Mouse (Mus musculus) MEL (cell line): Measurements from ENCODE around the gene Slc35e3. TPM values are rescaled to one million over a fixed set of nuclear protein-coding genes. Genes with fewer than 3 reads are reported as not detected.

ENCODE experiments used
- DNase-seq: peaks from one replicate; pipeline ENCODE4 v3.0.0; 2011; ENCODE audit warnings: low read depth, low spot score
- H3K27ac ChIP-seq: 2 replicates; pipeline ENCODE4 v1.5.1; 2012; ENCODE audit warnings: low read depth, mild to moderate bottlenecking, control low read depth, low read length, moderate library complexity; ENCODE audit not compliant: control insufficient read depth
- H3K27me3 ChIP-seq, 2 experiments: fragments of 150-350 bp in 1 of 2; sonication (generic) in 1 of 2; 2 replicates each; pipeline ENCODE4 v1.6.1; 2012; ENCODE audit warnings: low read length in 2 of 2, mild to moderate bottlenecking in 2 of 2, improper control_type of control experiment in 1 of 2, moderate library complexity in 1 of 2; ENCODE audit not compliant: insufficient read depth in 2 of 2, control insufficient read depth in 1 of 2
- H3K36me3 ChIP-seq, 2 experiments: 2 replicates each; pipeline ENCODE4 v1.6.1; 2012 to 2014; ENCODE audit warnings: low read length in 2 of 2, improper control_type of control experiment in 1 of 2, inconsistent platforms in 1 of 2, mild to moderate bottlenecking in 1 of 2; ENCODE audit not compliant: insufficient read depth in 2 of 2, control insufficient read depth in 1 of 2
- H3K4me1 ChIP-seq, 2 experiments: fragments of 150-350 bp in 1 of 2; sonication (generic) in 1 of 2; 2 replicates each; pipeline ENCODE4 v1.6.1; 2012; ENCODE audit warnings: low read length in 2 of 2, improper control_type of control experiment in 1 of 2, mild to moderate bottlenecking in 1 of 2; ENCODE audit not compliant: insufficient read depth in 2 of 2, control insufficient read depth in 1 of 2
- H3K4me3 ChIP-seq, 2 experiments: fragments of 150-350 bp in 1 of 2; sonication (generic) in 1 of 2; 2 replicates each; pipeline ENCODE4 v1.5.1; 2012; ENCODE audit warnings: low read depth in 2 of 2, low read length in 2 of 2, mild to moderate bottlenecking in 2 of 2, moderate library complexity in 2 of 2, control low read depth in 1 of 2, improper control_type of control experiment in 1 of 2; ENCODE audit not compliant: control insufficient read depth in 1 of 2, insufficient read depth in 1 of 2
- H3K79me2 ChIP-seq: 2 replicates; pipeline ENCODE4 v1.6.1; 2012; ENCODE audit warnings: mild to moderate bottlenecking, low read length, moderate library complexity; ENCODE audit not compliant: control insufficient read depth, poor library complexity, insufficient read depth
- H3K9ac ChIP-seq: 2 replicates; pipeline ENCODE4 v1.6.1; 2012; ENCODE audit warnings: low read depth, mild to moderate bottlenecking, control low read depth, low read length, moderate library complexity; ENCODE audit not compliant: control insufficient read depth, poor library complexity, severe bottlenecking
- H3K9me3 ChIP-seq: fragments of 150-350 bp; sonication (generic); replicated peaks from 2 replicates; pipeline ENCODE4 v1.6.1; 2012; ENCODE audit warnings: mild to moderate bottlenecking, low read length, improper control_type of control experiment, moderate library complexity; ENCODE audit not compliant: insufficient read depth
- CHD2 ChIP-seq: IDR thresholded peaks from 2 replicates; pipeline ENCODE4 v1.6.1; 2011; ENCODE audit warnings: low read length, improper control_type of control experiment
- ELF1 ChIP-seq: IDR thresholded peaks from 2 replicates; pipeline ENCODE4 v1.6.1; 2014; ENCODE audit warnings: low read depth, mild to moderate bottlenecking, inconsistent platforms, low read length, improper control_type of control experiment, moderate library complexity
- ETS1 ChIP-seq: IDR thresholded peaks from 2 replicates; pipeline ENCODE4 v1.6.1; 2012; ENCODE audit warnings: low read depth, mild to moderate bottlenecking, inconsistent platforms, low read length, improper control_type of control experiment, moderate library complexity
- KAT2A ChIP-seq: conservative IDR thresholded peaks from 2 replicates; pipeline ENCODE4 v1.6.1; 2012; ENCODE audit warnings: low read depth, low read length, improper control_type of control experiment, inconsistent platforms
- MAFK ChIP-seq: IDR thresholded peaks from 2 replicates; pipeline ENCODE4 v1.6.1; 2011; ENCODE audit warnings: low read depth, mild to moderate bottlenecking, low read length, improper control_type of control experiment, borderline replicate concordance
- MEF2A ChIP-seq: IDR thresholded peaks from 2 replicates; pipeline ENCODE4 v1.6.1; 2014; ENCODE audit warnings: low read depth, mild to moderate bottlenecking, inconsistent platforms, low read length, improper control_type of control experiment; ENCODE audit not compliant: poor library complexity, insufficient replicate concordance, severe bottlenecking; ENCODE audit errors: extremely low read depth
- MYC ChIP-seq: IDR thresholded peaks from 2 replicates; pipeline ENCODE4 v1.6.1; 2011; ENCODE audit warnings: low read depth, mild to moderate bottlenecking, low read length, improper control_type of control experiment, moderate library complexity
- NRF1 ChIP-seq: IDR thresholded peaks from 2 replicates; pipeline ENCODE4 v1.6.1; 2014; ENCODE audit warnings: low read depth, mild to moderate bottlenecking, inconsistent platforms, low read length, improper control_type of control experiment, moderate library complexity; ENCODE audit not compliant: poor library complexity, insufficient read depth, severe bottlenecking
- POLR2A ChIP-seq, 2 experiments: IDR thresholded peaks; 2 replicates each; pipeline ENCODE4 v1.6.1; 2011 to 2012; ENCODE audit warnings: low read length in 2 of 2, mild to moderate bottlenecking in 2 of 2, control low read depth in 1 of 2, improper control_type of control experiment in 1 of 2, low read depth in 1 of 2, moderate library complexity in 1 of 2; ENCODE audit not compliant: control insufficient read depth in 1 of 2, insufficient read depth in 1 of 2, poor library complexity in 1 of 2
- POLR2AphosphoS2 ChIP-seq: IDR thresholded peaks from 2 replicates; pipeline ENCODE4 v1.6.1; 2011; ENCODE audit warnings: low read length, improper control_type of control experiment
- RAD21 ChIP-seq: IDR thresholded peaks from 2 replicates; pipeline ENCODE4 v1.6.1; 2011; ENCODE audit warnings: mild to moderate bottlenecking, low read depth, low read length, improper control_type of control experiment
- SMC3 ChIP-seq: IDR thresholded peaks from 2 replicates; pipeline ENCODE4 v1.6.1; 2011; ENCODE audit warnings: low read depth, low read length, improper control_type of control experiment
- TBP ChIP-seq: IDR thresholded peaks from 2 replicates; pipeline ENCODE4 v1.8.0; 2011; ENCODE audit warnings: low read depth, low read length, improper control_type of control experiment
- UBTF ChIP-seq: IDR thresholded peaks from 2 replicates; pipeline ENCODE4 v1.6.1; 2012; ENCODE audit warnings: low read depth, mild to moderate bottlenecking, inconsistent platforms, low read length, improper control_type of control experiment, moderate library complexity, borderline replicate concordance; ENCODE audit not compliant: insufficient read depth
- USF1 ChIP-seq: IDR thresholded peaks from 2 replicates; pipeline ENCODE4 v1.6.1; 2014; ENCODE audit warnings: low read depth, mild to moderate bottlenecking, inconsistent platforms, low read length, improper control_type of control experiment, moderate library complexity
- ZC3H11A ChIP-seq: IDR thresholded peaks from 2 replicates; pipeline ENCODE4 v1.6.1; 2012; ENCODE audit warnings: low read depth, mild to moderate bottlenecking, inconsistent platforms, low read length, improper control_type of control experiment
- ZKSCAN1 ChIP-seq: IDR thresholded peaks from 2 replicates; pipeline ENCODE4 v1.6.1; 2012; ENCODE audit warnings: low read depth, mild to moderate bottlenecking, inconsistent platforms, low read length, improper control_type of control experiment, moderate library complexity
- ZMIZ1 ChIP-seq: IDR thresholded peaks from 2 replicates; pipeline ENCODE4 v1.6.1; 2012; ENCODE audit warnings: low read depth, mild to moderate bottlenecking, inconsistent platforms, low read length, improper control_type of control experiment, moderate library complexity
- ZNF384 ChIP-seq: IDR thresholded peaks from 2 replicates; pipeline ENCODE4 v1.6.1; 2012; ENCODE audit warnings: low read depth, mild to moderate bottlenecking, inconsistent platforms, low read length, improper control_type of control experiment
- polyA plus RNA-seq, 2 experiments: library from polyadenylated mRNA; stranded (reverse) in 1 of 2; unstranded in 1 of 2; fragments of >175 nt in 1 of 2; fragments of >200 nt in 1 of 2; gene quantifications; 2 replicates each; pipeline versions ENCODE4 v1.2.1 to v1.2.4; 2012; ENCODE audit warnings: low replicate concordance in 2 of 2, low read depth in 1 of 2; ENCODE audit not compliant: insufficient read length in 2 of 2, insufficient read depth in 1 of 2, missing spikeins in 1 of 2
- total RNA-seq: library from RNA; depleted of rRNA; stranded (reverse); fragments of 300-350 nt; gene quantifications from 2 replicates; pipeline ENCODE4 v1.2.3, GENCODE M21; 2012

Gene Slc35e3
- total and polyA plus RNA-seq, 3 experiments = 3.7 to 7.4 TPM; not detected in 1

DNA sequence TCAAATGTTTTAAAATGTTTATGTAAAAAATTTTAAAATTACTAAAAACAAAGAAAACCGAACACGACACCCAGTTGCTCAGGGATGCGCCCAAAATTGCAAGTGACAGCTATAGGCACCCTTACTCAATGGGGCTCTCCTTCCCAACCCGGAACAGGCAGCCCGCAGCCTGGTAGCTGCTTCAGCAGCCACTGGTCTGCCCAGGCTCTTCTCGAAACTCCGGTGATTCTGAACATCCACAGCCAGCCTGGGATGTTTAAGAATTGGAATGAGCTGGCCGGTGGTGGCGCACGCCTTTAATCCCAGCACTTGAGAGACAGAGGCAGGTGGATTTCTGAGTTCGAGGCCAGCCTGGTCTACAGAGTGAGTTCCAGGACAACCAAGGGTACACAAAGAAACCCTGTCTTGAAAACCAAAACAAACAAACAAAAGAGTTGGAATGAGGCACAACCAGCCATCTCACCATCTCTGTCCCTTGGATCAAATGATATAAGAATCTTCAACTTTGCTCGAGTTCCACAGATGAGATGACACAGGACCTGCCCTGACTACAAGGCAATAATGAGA is 15.4 kb downstream of the Slc35e3 start:
- peaks cover 0 to 16% of the 10 kb centered on the region in 2 experiments; a peak in 2 of 4 replicates for H3K36me3 ChIP-seq
- no peak for TF ChIP-seq ZNF384
- no peak for TF ChIP-seq KAT2A
- no peak for TF ChIP-seq USF1
- TF ChIP-seq NRF1 = no peak
- no peak for TF ChIP-seq ETS1
- no peak for TF ChIP-seq ZC3H11A
- H3K4me3 ChIP-seq = no peak overlapping the region
- no peaks in the 10 kb centered on the region for H3K27me3 ChIP-seq
- peak overlapping the region; percentile 34; the same call in 1 of the 2 replicates for H3K9ac ChIP-seq
- no peaks in the 10 kb centered on the region for H3K9me3 ChIP-seq
- no peak overlapping the region for H3K27ac ChIP-seq
- H3K79me2 ChIP-seq = no peaks in the 10 kb centered on the region
- no peak for DNase-seq
- peaks cover 5 to 15% of the 10 kb centered on the region in 2 experiments; a peak in 2 of 4 replicates for H3K4me1 ChIP-seq

DNA sequence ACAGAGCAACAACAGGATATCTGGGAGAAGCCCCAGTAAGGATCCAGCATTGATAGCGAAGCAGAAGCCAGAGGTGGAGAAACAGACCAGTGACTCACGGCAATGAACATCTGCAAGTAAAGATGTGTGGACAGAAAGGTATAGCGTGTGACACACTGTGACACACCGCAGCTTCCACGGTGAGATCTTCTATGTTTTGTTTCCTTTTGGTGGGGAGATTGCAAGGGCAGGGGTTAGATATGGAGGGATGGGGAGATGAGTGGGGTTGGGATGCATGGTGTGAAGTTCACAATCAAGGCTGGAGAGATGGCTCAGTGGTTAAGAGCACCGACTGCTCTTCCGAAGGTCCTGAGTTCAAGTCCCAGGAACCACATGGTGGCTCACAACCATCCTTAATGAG is 16.0 kb downstream of the Slc35e3 start:
- Histone ChIP-seq H3K79me2 (no peaks in the 10 kb centered on the region), H3K4me1 (peaks cover 5 to 15% of the 10 kb centered on the region in 2 experiments; a peak in 2 of 4 replicates)
- DNase-seq = no peak

DNA sequence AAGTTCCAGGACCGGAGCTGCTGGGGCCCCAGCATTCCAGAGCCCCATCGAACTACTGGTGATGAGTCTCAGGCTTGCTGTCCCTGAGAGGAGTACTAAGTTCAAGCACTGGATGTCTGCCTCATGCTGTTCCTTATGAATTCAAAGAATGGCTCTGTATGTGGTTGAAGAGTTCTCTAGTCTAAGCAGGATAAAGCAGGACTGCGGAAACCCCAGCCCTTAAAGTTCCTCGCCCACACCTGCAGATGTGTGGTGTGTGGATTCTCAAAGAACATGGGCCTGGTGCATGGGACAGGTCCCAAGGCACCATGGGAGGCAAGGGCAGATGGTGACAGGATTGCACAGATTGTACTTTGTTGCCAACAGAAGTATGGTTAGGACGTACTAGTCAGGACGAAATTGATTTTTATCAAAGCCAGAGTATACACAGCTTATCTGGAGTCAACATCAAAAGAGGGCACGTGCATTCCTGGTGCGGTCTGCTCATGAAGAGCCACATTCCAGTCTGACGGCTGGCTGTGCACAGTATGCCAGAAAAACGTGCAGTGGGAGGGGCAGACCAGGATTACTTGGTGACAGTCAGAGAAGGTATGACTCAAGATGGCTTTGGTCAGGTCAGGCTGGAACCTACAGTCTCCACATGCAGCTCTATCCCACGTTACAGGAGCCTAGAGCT is 16.9 kb downstream of the Slc35e3 start:
- H3K27me3 ChIP-seq = no peaks in the 10 kb centered on the region
- H3K27ac ChIP-seq = no peak overlapping the region
- no peak overlapping the region for H3K9ac ChIP-seq
- no peaks in the 10 kb centered on the region for H3K9me3 ChIP-seq
- no peak overlapping the region for H3K4me3 ChIP-seq
- H3K4me1 ChIP-seq = peaks cover 5 to 15% of the 10 kb centered on the region in 2 experiments; a peak in 2 of 4 replicates
- H3K79me2 ChIP-seq = no peaks in the 10 kb centered on the region
- TF ChIP-seq ZMIZ1 (no peak), POLR2A (IDR thresholded peaks at IDR 0.05; ENCODE audit: control insufficient read depth in 1 of 2, insufficient read depth in 1 of 2, low read depth in 1 of 2, low read length in 2 of 2, poor library complexity in 1 of 2) (no peak), UBTF (no peak), TBP (no peak), RAD21 (no peak), ZC3H11A (no peak), SMC3 (no peak), ZKSCAN1 (no peak), MAFK (no peak), CHD2 (no peak), ETS1 (no peak), ELF1 (no peak), MYC (no peak), POLR2AphosphoS2 (no peak), NRF1 (no peak), MEF2A (no peak)
- H3K36me3 ChIP-seq = peaks cover 0 to 16% of the 10 kb centered on the region in 2 experiments; a peak in 2 of 4 replicates
- no peak for DNase-seq

More for the DNA sequence above, 16.0 kb downstream of the Slc35e3 start:
- H3K27ac ChIP-seq = no peak overlapping the region
- H3K27me3 ChIP-seq = no peaks in the 10 kb centered on the region
- H3K4me3 ChIP-seq = no peak overlapping the region
- no peaks in the 10 kb centered on the region for H3K9me3 ChIP-seq
- TF ChIP-seq SMC3 (no peak), TBP (0 out of 2 replicates have a peak, but pooled peaks have one; percentile 36)
- peaks cover 0 to 16% of the 10 kb centered on the region in 2 experiments; a peak in 2 of 4 replicates for H3K36me3 ChIP-seq
- no peak overlapping the region for H3K9ac ChIP-seq
